Mouse (Mus musculus) hindbrain, embryonic 11.5 days (tissue): ENCODE results near the gene Ptpn1. TPM values are rescaled to one million over a fixed set of nuclear protein-coding genes. Genes with fewer than 3 reads are reported as not detected.
A peak's percentile ranks its signal among the peaks of the same experiment; 100 is the strongest.

Experiments used
- ATAC-seq: fragments of 200-750 bp; cut with Nextera tagmentation; 2 replicates; pipeline ENCODE4 v1.8.0; 2017; ENCODE audit warnings: mild to moderate bottlenecking, moderate TSS enrichment, moderate library complexity; ENCODE audit not compliant: low FRiP score
- DNase-seq: peaks from one replicate; pipeline ENCODE4 v3.0.0-alpha.2; 2015; ENCODE audit warnings: low spot score
- H3K27ac ChIP-seq: fragments of 300-500 bp; sonication (generic); 2 replicates; pipeline ENCODE4 v1.5.1; 2014; ENCODE audit warnings: mild to moderate bottlenecking, low read depth, low read length
- H3K27me3 ChIP-seq: fragments of 300-500 bp; sonication (generic); 2 replicates; pipeline ENCODE4 v1.6.1; 2014; ENCODE audit warnings: mild to moderate bottlenecking, low read length, moderate library complexity, mixed read lengths; ENCODE audit not compliant: control insufficient read depth, insufficient read depth
- H3K36me3 ChIP-seq: fragments of 300-500 bp; sonication (generic); 2 replicates; pipeline ENCODE4 v1.6.1; 2014; ENCODE audit warnings: mild to moderate bottlenecking, low read length, moderate library complexity, mixed read lengths; ENCODE audit not compliant: control insufficient read depth, insufficient read depth
- H3K4me1 ChIP-seq: fragments of 300-500 bp; sonication (generic); replicated peaks from 2 replicates; pipeline ENCODE4 v1.6.1; 2014; ENCODE audit warnings: low read length, mixed read lengths; ENCODE audit not compliant: control insufficient read depth, insufficient read depth
- H3K4me2 ChIP-seq: fragments of 300-500 bp; sonication (generic); replicated peaks from 2 replicates; pipeline ENCODE4 v1.6.1; 2014; ENCODE audit warnings: mild to moderate bottlenecking, low read depth, low read length
- H3K4me3 ChIP-seq: fragments of 300-500 bp; sonication (generic); 2 replicates; pipeline ENCODE4 v1.5.1; 2014; ENCODE audit warnings: low read depth, low read length
- H3K9ac ChIP-seq: fragments of 300-500 bp; sonication (generic); 2 replicates; pipeline ENCODE4 v1.6.1; 2014; ENCODE audit warnings: low read depth, low read length
- H3K9me3 ChIP-seq: fragments of 300-500 bp; sonication (generic); 2 replicates; pipeline ENCODE4 v1.6.1; 2016; ENCODE audit warnings: low read length; ENCODE audit not compliant: control insufficient read depth
- WGBS: fragments of 180-500 bp; shearing (Covaris S2); extraction: QIAGEN DNeasy Blood & Tissue Kit; methylation state at CpG from one replicate; pipeline ENCODE4 v1.1.7; 2014; 5-methylcytosine and 5-hydroxymethylcytosine counted together
- polyA plus RNA-seq: library from polyadenylated mRNA; unstranded; fragments of >200 nt; fragmentation: Nextera tagmentation; extraction: Ambion mirVana; gene quantifications from 2 replicates; pipeline ENCODE4 v1.2.1, GENCODE M21; 2014

Ptpn1 gene
- polyA plus RNA-seq = 81.9 and 90.3 TPM in 2 replicates

DNA sequence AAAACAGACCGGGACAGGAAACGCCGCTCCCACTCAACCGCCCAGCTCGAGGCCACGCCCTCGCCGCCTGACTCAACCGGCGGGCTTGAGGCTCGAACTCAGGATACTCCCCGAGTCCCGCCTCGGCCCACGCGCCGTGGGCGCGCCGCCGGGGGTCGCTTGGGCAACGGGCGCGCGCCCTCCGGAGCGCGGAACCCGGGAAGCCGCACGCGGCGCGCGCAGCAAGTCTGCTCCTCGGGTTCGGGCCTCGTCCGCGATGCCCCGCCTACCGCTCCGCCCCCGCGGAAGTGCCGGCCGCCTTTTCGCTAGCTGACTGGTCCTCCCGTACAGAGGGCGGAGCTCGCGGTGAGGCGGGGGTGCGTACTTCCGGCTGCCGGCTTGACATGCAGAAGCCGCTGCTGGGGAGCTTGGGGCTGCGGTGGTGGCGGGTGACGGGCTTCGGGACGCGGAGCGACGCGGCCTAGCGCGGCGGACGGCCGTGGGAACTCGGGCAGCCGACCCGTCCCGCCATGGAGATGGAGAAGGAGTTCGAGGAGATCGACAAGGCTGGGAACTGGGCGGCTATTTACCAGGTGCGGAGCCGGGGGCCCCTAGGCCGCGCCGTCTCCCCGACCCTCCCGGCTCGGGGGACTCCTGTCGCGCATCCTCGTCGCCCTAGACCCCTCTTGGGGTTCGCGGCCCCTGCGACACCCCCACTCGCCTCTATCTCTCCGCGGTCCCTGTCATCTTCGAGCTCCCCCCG, at the start of gene Ptpn1:
TSS of gene Ptpn1 (plus strand) at position 73 of the 742 bp plus-strand sequence.
- peak within 1 kb of the TSS; percentile 68 for H3K4me2 ChIP-seq

GRCm38 (mm10) chr2:167886485-167886884, 45.4 kb upstream of the Ptpn1 start:
- Histone ChIP-seq H3K27me3 (0 out of 2 replicates have a peak, but pooled peaks cover 2% of the 10 kb centered on the region), H3K4me2 (no peak overlapping the region), H3K9ac (no peak overlapping the region), H3K4me1 (no peaks in the 10 kb centered on the region; the same call in 1 of the 2 replicates), H3K36me3 (no peaks in the 10 kb centered on the region), H3K9me3 (no peaks in the 10 kb centered on the region), H3K27ac (no peak overlapping the region), H3K4me3 (no peak overlapping the region)
- ATAC-seq (no peak), DNase-seq (no peak)
- WGBS = 75% methylated on average over 7 of the region's 7 CpGs

More for the DNA sequence above, at the start of gene Ptpn1:
- no peaks in the 10 kb centered on the region for H3K27me3 ChIP-seq
- H3K9ac ChIP-seq = peak within 1 kb of the TSS; percentile 91
- H3K4me1 ChIP-seq = peaks cover 6% of the 10 kb centered on the region; the same call in 1 of the 2 replicates
- H3K9me3 ChIP-seq = no peaks in the 10 kb centered on the region
- DNase-seq (peak; percentile 95), ATAC-seq (peak; percentile 95)
- no peaks in the 10 kb centered on the region for H3K36me3 ChIP-seq
- WGBS = under 1% methylated on average over 81 of the region's 99 CpGs
- peak within 1 kb of the TSS; percentile 56 for H3K27ac ChIP-seq
- H3K4me3 ChIP-seq = peak within 1 kb of the TSS; percentile 86

- Histone ChIP-seq H3K27ac (no peak overlapping the region), H3K36me3 (no peaks in the 10 kb centered on the region), H3K9me3 (no peaks in the 10 kb centered on the region), H3K4me1 (no peaks in the 10 kb centered on the region; the same call in 1 of the 2 replicates), H3K27me3 (0 out of 2 replicates have a peak, but pooled peaks cover 2% of the 10 kb centered on the region), H3K4me2 (peak overlapping the region; percentile 47), H3K9ac (0 out of 2 replicates have a peak overlapping the region, but pooled peaks have one; percentile 11), H3K4me3 (0 out of 2 replicates have a peak overlapping the region, but pooled peaks have one; percentile 16)
- 8% methylated on average over 22 of the region's 22 CpGs for WGBS
- ATAC-seq = no peak
- no peak for DNase-seq
Observed at GRCm38 (mm10) chr2:167887516-167888347, 44.1 kb upstream of the Ptpn1 start.

GRCm38 (mm10) chr2:167888834-167889233, 43.0 kb upstream of the Ptpn1 start:
- Histone ChIP-seq H3K4me1 (no peaks in the 10 kb centered on the region; the same call in 1 of the 2 replicates), H3K27ac (no peak overlapping the region), H3K27me3 (0 out of 2 replicates have a peak, but pooled peaks cover 2% of the 10 kb centered on the region), H3K9ac (no peak overlapping the region), H3K36me3 (no peaks in the 10 kb centered on the region), H3K4me2 (no peak overlapping the region), H3K9me3 (no peaks in the 10 kb centered on the region), H3K4me3 (no peak overlapping the region)
- DNase-seq = no peak
- 62% methylated on average over 6 of the region's 6 CpGs for WGBS
- ATAC-seq = no peak

GRCm38 (mm10) chr2:167889886-167890285, 42.0 kb upstream of the Ptpn1 start:
- Histone ChIP-seq H3K9me3 (no peaks in the 10 kb centered on the region), H3K27me3 (0 out of 2 replicates have a peak, but pooled peaks cover 2% of the 10 kb centered on the region), H3K27ac (no peak overlapping the region), H3K9ac (no peak overlapping the region), H3K4me1 (no peaks in the 10 kb centered on the region; the same call in 1 of the 2 replicates), H3K4me3 (no peak overlapping the region), H3K4me2 (no peak overlapping the region), H3K36me3 (no peaks in the 10 kb centered on the region)
- ATAC-seq (no peak), DNase-seq (no peak)
- 64% methylated on average over 4 of the region's 4 CpGs for WGBS

- no peaks in the 10 kb centered on the region for H3K9me3 ChIP-seq
- no peaks in the 10 kb centered on the region for H3K36me3 ChIP-seq
- no peak overlapping the region for H3K9ac ChIP-seq
- WGBS = 5% methylated on average over 9 of the region's 9 CpGs
- 0 out of 2 replicates have a peak, but pooled peaks have one; percentile 19 for ATAC-seq
- H3K27ac ChIP-seq = no peak overlapping the region
- peaks cover 5% of the 10 kb centered on the region; the same call in 1 of the 2 replicates for H3K27me3 ChIP-seq
- H3K4me3 ChIP-seq = no peak overlapping the region
- peak; percentile 80 for DNase-seq
- no peak overlapping the region for H3K4me2 ChIP-seq
- no peaks in the 10 kb centered on the region; the same call in 1 of the 2 replicates for H3K4me1 ChIP-seq
Observed at GRCm38 (mm10) chr2:167891908-167892307, 39.9 kb upstream of the Ptpn1 start.

GRCm38 (mm10) chr2:167893680-167894079, 38.2 kb upstream of the Ptpn1 start:
- Histone ChIP-seq H3K4me2 (no peak overlapping the region), H3K36me3 (no peaks in the 10 kb centered on the region), H3K27me3 (peaks cover 4% of the 10 kb centered on the region; the same call in 1 of the 2 replicates), H3K4me1 (no peaks in the 10 kb centered on the region; the same call in 1 of the 2 replicates), H3K27ac (no peak overlapping the region), H3K9me3 (no peaks in the 10 kb centered on the region), H3K4me3 (no peak overlapping the region), H3K9ac (no peak overlapping the region)
- no peak for ATAC-seq
- DNase-seq = no peak
- 71% methylated on average over 10 of the region's 10 CpGs for WGBS

DNA sequence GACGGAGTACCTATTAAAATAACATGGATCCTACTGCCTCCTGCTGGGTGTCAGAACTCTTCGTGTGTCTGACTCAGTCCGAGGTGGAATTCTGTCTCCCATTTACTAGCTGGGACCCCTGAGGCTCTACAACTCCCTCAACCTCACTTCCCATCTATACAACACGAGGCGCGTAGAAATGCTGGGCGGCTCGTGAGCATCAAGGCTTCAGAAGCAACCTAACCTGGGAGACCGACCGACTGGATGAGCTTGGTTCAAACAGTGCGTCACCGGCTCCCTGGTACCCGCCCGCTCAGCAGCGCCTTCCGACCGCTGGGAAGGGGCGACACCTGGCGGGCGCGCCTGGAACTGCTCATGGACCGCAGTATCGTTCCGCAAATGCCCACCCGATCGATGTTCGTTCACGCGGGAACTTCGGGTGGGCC, 36.9 kb upstream of the Ptpn1 start:
- Histone ChIP-seq H3K4me1 (peaks cover under 1% of the 10 kb centered on the region; the same call in 1 of the 2 replicates), H3K27me3 (peaks cover 4% of the 10 kb centered on the region; the same call in 1 of the 2 replicates), H3K4me2 (peak overlapping the region; percentile 19; the same call in 1 of the 2 replicates), H3K4me3 (no peak overlapping the region), H3K36me3 (no peaks in the 10 kb centered on the region), H3K27ac (no peak overlapping the region), H3K9ac (no peak overlapping the region), H3K9me3 (no peaks in the 10 kb centered on the region)
- 2% methylated on average over 30 of the region's 30 CpGs for WGBS
- DNase-seq (peak; percentile 92), ATAC-seq (peak; percentile 60)
